ENCODE assay signal across 10 mouse cellular contexts in the genomic region with DNA sequence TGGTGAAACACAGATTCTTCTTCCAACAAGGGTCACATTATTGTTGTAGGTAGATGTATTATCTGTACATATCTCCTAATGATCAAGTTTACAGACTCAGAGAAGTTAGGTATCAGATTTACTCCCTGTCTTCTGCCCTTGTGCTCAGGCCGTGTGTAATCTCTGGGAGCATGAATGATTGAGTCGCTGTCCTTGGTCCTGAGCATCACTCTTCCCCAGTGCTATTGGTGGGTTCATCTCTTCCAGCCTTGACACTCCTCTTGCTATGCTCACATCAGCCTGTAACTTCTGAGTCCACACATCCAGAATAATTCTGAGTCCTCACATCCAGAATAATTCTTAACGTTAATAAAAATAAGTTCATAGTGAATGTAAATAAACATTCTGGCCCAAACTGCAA.
A peak's percentile ranks its signal among the peaks of the same experiment; 100 is the strongest.
DNase-seq lines count a peak whose midpoint lies in the region; ATAC-seq lines count a peak whose summit lies in the region.
"Had no signal": no experiment of that assay in that cellular context is flagged by ENCODE, and none has a peak within 500 bp of the region (broad histone marks: within the 10 kb centered on the region; RNA-seq: fewer than 3 reads in every experiment).

No protein-coding gene starts in this region.

- no peaks in the 10 kb centered on the region for H3K9me3 ChIP-seq in forebrain, embryonic 10.5 days
- no peaks in the 10 kb centered on the region for H3K9me3 ChIP-seq in forebrain, embryonic 16.5 days (ENCODE audit: control insufficient read depth, low read length)
- H3K9me3 ChIP-seq in midbrain, embryonic 10.5 days (replicated peaks) = no peaks in the 10 kb centered on the region
- no peaks in the 10 kb centered on the region for H3K9me3 ChIP-seq in midbrain, embryonic 11.5 days (ENCODE audit: control insufficient read depth, low read length)
- H3K9me3 ChIP-seq: neural tube, embryonic 12.5 days had no signal

- H3K4me2 ChIP-seq in forebrain, embryonic 16.5 days (ENCODE audit: low read length) = no peak overlapping the region
- H3K4me2 ChIP-seq in midbrain, embryonic 11.5 days = no peak overlapping the region
- H3K4me2 ChIP-seq: neural tube, embryonic 12.5 days had no signal

- WGBS in forebrain, embryonic 10.5 days = 46% methylated on average over 3 of the region's 3 CpGs
- WGBS in forebrain, embryonic 16.5 days = 39% methylated on average over 3 of the region's 3 CpGs
- WGBS in midbrain, embryonic 10.5 days = 39% methylated on average over 3 of the region's 3 CpGs
- 45% methylated on average over 3 of the region's 3 CpGs for WGBS in midbrain, embryonic 11.5 days

- no peaks in the 10 kb centered on the region for H3K27me3 ChIP-seq in forebrain, embryonic 10.5 days (ENCODE audit: poor library complexity, severe bottlenecking)
- H3K27me3 ChIP-seq in forebrain, embryonic 16.5 days (replicated peaks; ENCODE audit: control insufficient read depth, insufficient read depth, low read length) = no peaks in the 10 kb centered on the region
- no peaks in the 10 kb centered on the region for H3K27me3 ChIP-seq in midbrain, embryonic 10.5 days (ENCODE audit: low read depth, poor library complexity, severe bottlenecking)
- H3K27me3 ChIP-seq in midbrain, embryonic 11.5 days (ENCODE audit: control insufficient read depth, insufficient read depth, low read length) = no peaks in the 10 kb centered on the region
- H3K27me3 ChIP-seq: neural tube, embryonic 12.5 days had no signal

- no peaks in the 10 kb centered on the region for H3K36me3 ChIP-seq in forebrain, embryonic 10.5 days (replicated peaks)
- no peaks in the 10 kb centered on the region for H3K36me3 ChIP-seq in forebrain, embryonic 16.5 days (ENCODE audit: control insufficient read depth, insufficient read depth)
- no peaks in the 10 kb centered on the region for H3K36me3 ChIP-seq in midbrain, embryonic 10.5 days
- H3K36me3 ChIP-seq in midbrain, embryonic 11.5 days (ENCODE audit: control insufficient read depth, insufficient read depth, low read length) = no peaks in the 10 kb centered on the region
- H3K36me3 ChIP-seq: neural tube, embryonic 12.5 days had no signal

- no peaks in the 10 kb centered on the region for H3K4me1 ChIP-seq in forebrain, embryonic 10.5 days
- H3K4me1 ChIP-seq in forebrain, embryonic 16.5 days (replicated peaks; ENCODE audit: control insufficient read depth, insufficient read depth, low read length) = no peaks in the 10 kb centered on the region
- no peaks in the 10 kb centered on the region for H3K4me1 ChIP-seq in midbrain, embryonic 10.5 days
- H3K4me1 ChIP-seq in midbrain, embryonic 11.5 days (ENCODE audit: control insufficient read depth, insufficient read depth, low read length) = no peaks in the 10 kb centered on the region
- H3K4me1 ChIP-seq: neural tube, embryonic 12.5 days had no signal

- H3K4me3 ChIP-seq in forebrain, embryonic 10.5 days = no peak overlapping the region
- H3K4me3 ChIP-seq in forebrain, embryonic 16.5 days (replicated peaks; ENCODE audit: low read length) = no peak overlapping the region
- no peak overlapping the region for H3K4me3 ChIP-seq in midbrain, embryonic 10.5 days
- no peak overlapping the region for H3K4me3 ChIP-seq in midbrain, embryonic 11.5 days (ENCODE audit: low read depth, low read length)
- H3K4me3 ChIP-seq: neural tube, embryonic 12.5 days had no signal

- no peak for ATAC-seq in forebrain, embryonic 16.5 days
- ATAC-seq in midbrain, embryonic 11.5 days (ENCODE audit: low FRiP score) = no peak

- no peak overlapping the region for H3K27ac ChIP-seq in forebrain, embryonic 10.5 days
- no peak overlapping the region for H3K27ac ChIP-seq in forebrain, embryonic 16.5 days (ENCODE audit: low read length)
- no peak overlapping the region for H3K27ac ChIP-seq in midbrain, embryonic 10.5 days (replicated peaks)
- no peak overlapping the region for H3K27ac ChIP-seq in midbrain, embryonic 11.5 days (ENCODE audit: low read depth, low read length)
- H3K27ac ChIP-seq: neural tube, embryonic 12.5 days had no signal

- DNase-seq in forebrain, embryonic 10.5 days (ENCODE audit: extremely low spot score, low spot score) = peak; percentile 23
- DNase-seq in midbrain, embryonic 10.5 days (ENCODE audit: low spot score) = peak; percentile 34
- no peak for DNase-seq in midbrain, embryonic 11.5 days (ENCODE audit: low spot score, missing footprints)
- peak; percentile 77 for DNase-seq in embryo, embryonic 11 days
- peak; percentile 85 for DNase-seq in mesoderm, embryonic 11.5 days (ENCODE audit: low read depth, low spot score)
- DNase-seq in spleen, postnatal 4 days (ENCODE audit: low spot score in 2 of 2) = no peak
- no peak for DNase-seq in B cell, adult 2 months
- DNase-seq: left cerebral cortex, postnatal 4 days had no signal

- H3K9ac ChIP-seq in forebrain, embryonic 16.5 days (replicated peaks; ENCODE audit: low read depth, low read length) = no peak overlapping the region
- no peak overlapping the region for H3K9ac ChIP-seq in midbrain, embryonic 11.5 days (ENCODE audit: low read length)
- H3K9ac ChIP-seq: neural tube, embryonic 12.5 days had no signal

Comparison
In these comparisons a context has a peak if more than half of its experiments do, and no peak if none do; other contexts are left out.
1. DNase-seq: peak in forebrain, embryonic 10.5 days (single experiment), midbrain, embryonic 10.5 days (single experiment), embryo, embryonic 11 days (single experiment) and mesoderm, embryonic 11.5 days (single experiment); none in midbrain, embryonic 11.5 days (single experiment), spleen, postnatal 4 days (0 of 2) and B cell, adult 2 months (0 of 2).